Mouse (Mus musculus) heart, postnatal 0 days (tissue): Measurements from ENCODE around the gene Pdhb.

ENCODE experiments used
- CTCF ChIP-seq: IDR thresholded peaks from 2 replicates; pipeline ENCODE4 v1.5.1; 2016; ENCODE audit warnings: antibody characterized with exemption, control low read depth, low read depth
- EP300 ChIP-seq: IDR thresholded peaks from 2 replicates; pipeline ENCODE4 v1.6.1; 2016; ENCODE audit warnings: antibody characterized with exemption, low read depth

DNA sequence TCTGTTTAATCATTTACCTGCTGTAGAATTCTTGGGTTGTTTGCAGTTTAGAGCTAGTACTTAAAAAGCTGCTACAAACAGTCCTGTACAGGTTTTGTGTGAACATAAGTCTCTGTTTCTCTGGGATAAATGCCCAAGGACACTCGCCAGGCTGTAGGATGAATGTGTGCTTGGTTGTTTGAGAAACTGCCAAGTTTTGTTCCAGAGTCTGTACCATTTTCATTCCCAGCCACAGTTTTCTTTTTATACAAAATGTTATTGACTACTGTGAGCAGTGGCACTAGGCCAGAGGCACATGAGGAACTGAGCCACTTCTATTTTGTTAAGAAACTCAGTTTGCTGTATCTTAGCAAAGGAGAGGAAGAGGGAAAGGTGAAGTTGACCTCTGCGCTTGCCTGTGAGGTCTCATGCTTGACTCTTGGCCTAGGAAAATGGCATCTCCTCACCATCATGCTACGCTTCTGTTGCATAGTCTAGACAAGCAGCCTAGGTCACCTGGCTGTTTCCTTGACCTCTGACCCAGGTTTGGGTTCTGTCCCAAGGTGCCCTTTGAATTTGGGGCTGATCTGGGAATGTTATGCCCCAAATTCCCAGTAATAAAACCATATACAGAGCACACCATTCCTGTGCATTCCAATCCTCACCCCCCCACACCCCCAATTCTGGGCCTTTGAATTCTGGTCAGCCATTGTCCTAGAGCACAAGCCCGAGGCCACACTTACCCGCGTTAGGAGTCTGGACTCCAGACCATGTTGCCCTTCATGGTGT, 13.6 kb upstream of the Pdhb start:
- TF ChIP-seq CTCF = no peak
- no peak for TF ChIP-seq EP300
